Mouse (Mus musculus) CH12.LX (cell line): ENCODE results near the gene Psmf1. TPM values are rescaled to one million over a fixed set of nuclear protein-coding genes. Genes with fewer than 3 reads are reported as not detected.

Experiments
- DNase-seq: peaks from one replicate; pipeline ENCODE4 v3.0.0-alpha.2; 2013; ENCODE audit errors: extremely low read depth
- H3K27ac ChIP-seq: 2 replicates; pipeline ENCODE4 v1.5.1; 2012; ENCODE audit warnings: low read depth, mild to moderate bottlenecking, control low read depth, moderate library complexity; ENCODE audit not compliant: insufficient read depth
- H3K27me3 ChIP-seq: replicated peaks from 2 replicates; pipeline ENCODE3; 2012; ENCODE audit warnings: inconsistent platforms
- H3K36me3 ChIP-seq, 2 experiments: replicated peaks in 1 of 2; 2 replicates each; pipeline versions ENCODE3 to v1.6.1; 2012; ENCODE audit warnings: inconsistent platforms in 1 of 2, low read length in 1 of 2, mild to moderate bottlenecking in 1 of 2, mixed read lengths in 1 of 2, moderate library complexity in 1 of 2; ENCODE audit not compliant: control insufficient read depth in 1 of 2, insufficient read depth in 1 of 2
- H3K4me1 ChIP-seq, 2 experiments: 2 replicates each; pipeline ENCODE4 v1.6.1; 2012; ENCODE audit warnings: inconsistent platforms in 1 of 2, moderate library complexity in 1 of 2; ENCODE audit not compliant: insufficient read depth in 2 of 2, control insufficient read depth in 1 of 2
- H3K4me2 ChIP-seq: 2 replicates; pipeline ENCODE4 v1.6.1; 2012; ENCODE audit warnings: low read depth, mild to moderate bottlenecking, control low read depth; ENCODE audit not compliant: poor library complexity, insufficient read depth, severe bottlenecking
- H3K4me3 ChIP-seq, 3 experiments: fragments of 150-350 bp in 1 of 3; sonication (generic) in 1 of 3; replicated peaks in 1 of 3; 2 replicates each; pipeline versions ENCODE3 to v1.5.1; 2011 to 2012; ENCODE audit warnings: low read depth in 2 of 3, low read length in 2 of 3, mild to moderate bottlenecking in 2 of 3, moderate library complexity in 2 of 3, control low read depth in 1 of 3, improper control_type of control experiment in 1 of 3, inconsistent platforms in 1 of 3, mixed read lengths in 1 of 3; ENCODE audit not compliant: poor library complexity in 1 of 3
- H3K79me2 ChIP-seq: replicated peaks from 2 replicates; pipeline ENCODE4 v1.6.1; 2012; ENCODE audit warnings: mild to moderate bottlenecking, moderate library complexity; ENCODE audit not compliant: control insufficient read depth, poor library complexity, insufficient read depth, severe bottlenecking; ENCODE audit errors: extremely low read depth
- H3K9ac ChIP-seq: 2 replicates; pipeline ENCODE4 v1.6.1; 2012; ENCODE audit warnings: low read depth, mild to moderate bottlenecking, control low read depth, moderate library complexity; ENCODE audit not compliant: insufficient read depth
- H3K9me3 ChIP-seq: replicated peaks from 2 replicates; pipeline ENCODE3; 2012; ENCODE audit warnings: low read length, inconsistent platforms, mixed read lengths
- E2F4 ChIP-seq: IDR thresholded peaks from 2 replicates; pipeline ENCODE4 v1.6.1; 2011; ENCODE audit warnings: low read depth, low read length, improper control_type of control experiment; ENCODE audit not compliant: insufficient replicate concordance
- HCFC1 ChIP-seq: IDR thresholded peaks from 2 replicates; pipeline ENCODE4 v1.6.1; 2012; ENCODE audit warnings: low read depth, mild to moderate bottlenecking, inconsistent platforms, low read length, improper control_type of control experiment
- IRF4 ChIP-seq: IDR thresholded peaks from 2 replicates; pipeline ENCODE4 v1.6.1; 2014; ENCODE audit warnings: low read depth, mild to moderate bottlenecking, inconsistent platforms, low read length, improper control_type of control experiment
- JUN ChIP-seq: IDR thresholded peaks from 2 replicates; pipeline ENCODE4 v1.6.1; 2011; ENCODE audit warnings: low read depth, mild to moderate bottlenecking, low read length, improper control_type of control experiment, moderate library complexity; ENCODE audit not compliant: insufficient read depth
- JUND ChIP-seq: conservative IDR thresholded peaks from 2 replicates; pipeline ENCODE4 v1.6.1; 2011; ENCODE audit warnings: low read depth, low read length, improper control_type of control experiment
- MAX ChIP-seq: IDR thresholded peaks from 2 replicates; pipeline ENCODE4 v1.6.1; 2011; ENCODE audit warnings: low read length, improper control_type of control experiment
- MXI1 ChIP-seq: IDR thresholded peaks from 2 replicates; pipeline ENCODE4 v1.6.1; 2011; ENCODE audit warnings: mild to moderate bottlenecking, low read depth, low read length, improper control_type of control experiment
- MYC ChIP-seq: IDR thresholded peaks from 2 replicates; pipeline ENCODE4 v1.6.1; 2011; ENCODE audit warnings: low read depth, mild to moderate bottlenecking, improper control_type of control experiment, low read length
- NELFE ChIP-seq: IDR thresholded peaks from 2 replicates; pipeline ENCODE4 v1.6.1; 2011; ENCODE audit warnings: low read depth, low read length, improper control_type of control experiment
- NRF1 ChIP-seq: IDR thresholded peaks from 2 replicates; pipeline ENCODE4 v1.6.1; 2014; ENCODE audit warnings: low read depth, mild to moderate bottlenecking, inconsistent platforms, low read length, improper control_type of control experiment, moderate library complexity
- POLR2A ChIP-seq: IDR thresholded peaks from 2 replicates; pipeline ENCODE4 v1.6.1; 2011; ENCODE audit warnings: low read depth, mild to moderate bottlenecking, improper control_type of control experiment, low read length
- POLR2AphosphoS2 ChIP-seq: IDR thresholded peaks from 2 replicates; pipeline ENCODE4 v1.6.1; 2011; ENCODE audit warnings: low read depth, low read length, improper control_type of control experiment
- RAD21 ChIP-seq: IDR thresholded peaks from 2 replicates; pipeline ENCODE4 v1.6.1; 2011; ENCODE audit warnings: low read depth, mild to moderate bottlenecking, low read length, improper control_type of control experiment, moderate library complexity
- RCOR1 ChIP-seq: conservative IDR thresholded peaks from 2 replicates; pipeline ENCODE4 v1.6.1; 2012; ENCODE audit warnings: low read depth, mild to moderate bottlenecking, inconsistent platforms, low read length, improper control_type of control experiment
- SIN3A ChIP-seq: IDR thresholded peaks from 2 replicates; pipeline ENCODE4 v1.6.1; 2012; ENCODE audit warnings: low read length, improper control_type of control experiment, inconsistent platforms
- SMC3 ChIP-seq: IDR thresholded peaks from 2 replicates; pipeline ENCODE4 v1.6.1; 2011; ENCODE audit warnings: low read depth, low read length, improper control_type of control experiment
- TCF12 ChIP-seq: IDR thresholded peaks from 2 replicates; pipeline ENCODE4 v1.6.1; 2014; ENCODE audit warnings: low read depth, mild to moderate bottlenecking, inconsistent platforms, low read length, improper control_type of control experiment
- USF1 ChIP-seq: IDR thresholded peaks from 2 replicates; pipeline ENCODE4 v1.6.1; 2014; ENCODE audit warnings: low read depth, mild to moderate bottlenecking, inconsistent platforms, low read length, improper control_type of control experiment
- USF2 ChIP-seq: conservative IDR thresholded peaks from 2 replicates; pipeline ENCODE4 v1.6.1; 2011; ENCODE audit warnings: low read depth, low read length, improper control_type of control experiment
- ZC3H11A ChIP-seq: IDR thresholded peaks from 2 replicates; pipeline ENCODE4 v1.6.1; 2012; ENCODE audit warnings: low read depth, mild to moderate bottlenecking, inconsistent platforms, low read length, improper control_type of control experiment
- ZNF384 ChIP-seq: IDR thresholded peaks from 2 replicates; pipeline ENCODE4 v1.6.1; 2012; ENCODE audit warnings: low read depth, low read length, improper control_type of control experiment, inconsistent platforms
- dilution Hi-C: fragments of 300-500 bp; cut with MboI; formaldehyde crosslinking; loops from 2 replicates; pipeline ENCODE4 v1.14.3; 2020; ENCODE audit warnings: low sequenced_read_pairs; ENCODE audit not compliant: extremely low pct_unique_long_range_greater_than_20kb, extremely low pct_ligation_motif_present
- in situ Hi-C: fragments of 300-500 bp; cut with MboI; formaldehyde crosslinking; loops from 3 replicates; pipeline ENCODE4 v1.14.3; 2019; ENCODE audit warnings: low sequenced_read_pairs, low pct_ligation_motif_present, low pct_unique_long_range_greater_than_20kb, mixed read lengths
- polyA plus RNA-seq: library from polyadenylated mRNA; unstranded; fragments of >175 nt; gene quantifications from 2 replicates; pipeline ENCODE4 v1.2.1, GENCODE M21; 2012; ENCODE audit warnings: low read depth; ENCODE audit not compliant: insufficient read length
- total RNA-seq, 2 experiments: library from RNA; depleted of rRNA; stranded (reverse); fragments of 300-350 nt in 1 of 2; fragments of >200 nt in 1 of 2; gene quantifications; 2 replicates each; pipeline ENCODE4 v1.2.3; 2012 to 2014

The Psmf1 gene
- total and polyA plus RNA-seq, 3 experiments: 29.5 to 59.7 (median 32.5) TPM

DNA sequence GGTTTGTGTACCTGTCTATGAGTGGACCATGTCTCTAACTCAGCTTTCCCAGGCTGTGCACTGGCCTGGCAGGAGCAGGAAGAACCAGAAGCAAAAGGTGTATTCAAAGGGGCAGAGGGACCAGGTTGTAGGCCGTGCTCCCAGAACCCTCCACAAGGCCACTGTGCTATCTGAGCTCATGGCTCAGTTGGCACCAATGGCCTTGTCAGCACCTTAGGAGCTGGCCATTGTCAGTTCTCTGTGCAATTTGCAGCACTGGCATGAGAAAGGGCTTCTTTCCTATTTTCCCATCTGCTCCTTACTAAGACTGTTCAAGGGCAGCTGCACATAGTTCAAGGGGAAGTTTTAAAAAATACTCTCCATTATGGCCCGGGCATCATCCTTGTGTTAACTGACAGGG, 20.6 kb upstream of the Psmf1 start:
- TF ChIP-seq NELFE: no peak
- no peak for TF ChIP-seq MAX
- TF ChIP-seq RAD21: no peak
- TF ChIP-seq SIN3A: no peak
- no peak for TF ChIP-seq SMC3
- TF ChIP-seq JUN: no peak
- TF ChIP-seq HCFC1: no peak
- TF ChIP-seq, all 38 proteins: peak for 0
- in situ Hi-C loops: no loop called here

DNA sequence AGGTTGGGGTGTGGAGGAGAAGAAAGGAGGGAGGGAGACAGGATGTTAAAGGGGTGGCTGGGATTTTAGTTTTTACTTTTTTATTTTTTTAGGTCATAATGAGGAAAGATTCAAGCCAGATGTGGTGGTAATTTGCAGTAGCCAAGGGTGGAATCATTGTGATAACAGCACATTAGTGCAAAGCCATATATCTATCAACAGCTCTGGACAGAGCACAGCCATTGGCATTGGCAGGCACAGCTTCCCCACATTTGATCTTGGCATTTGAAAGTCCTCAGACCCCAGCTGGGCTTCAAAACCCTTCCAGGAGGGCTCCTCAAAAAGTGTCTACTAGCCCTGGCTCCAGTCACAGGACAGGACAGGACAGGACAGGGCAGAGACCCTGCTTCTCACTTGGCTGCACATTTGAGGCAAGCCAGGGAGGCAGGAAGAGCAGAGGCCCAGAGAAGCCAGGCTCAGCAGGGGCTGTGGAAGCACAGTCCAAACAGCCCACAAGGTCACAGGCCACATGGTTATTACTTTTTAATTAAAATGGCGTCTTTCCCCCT, 14.9 kb upstream of the Psmf1 start:
- Histone ChIP-seq H3K9ac (no peak overlapping the region), H3K79me2 (no peaks in the 10 kb centered on the region), H3K36me3 (no peaks in the 10 kb centered on the region), H3K9me3 (no peaks in the 10 kb centered on the region), H3K4me1 (peaks cover 3 to 13% of the 10 kb centered on the region in 2 experiments; a peak in 3 of 4 replicates), H3K27ac (no peak overlapping the region), H3K4me3 (no peak overlapping the region), H3K27me3 (peaks cover 20% of the 10 kb centered on the region), H3K4me2 (no peak overlapping the region)
- no peak for DNase-seq
- no peak for TF ChIP-seq USF1
- no peak for TF ChIP-seq E2F4
- TF ChIP-seq NELFE: no peak
- no peak for TF ChIP-seq MXI1
- no peak for TF ChIP-seq NRF1
- no peak for TF ChIP-seq USF2
- TF ChIP-seq RAD21: no peak
- no peak for TF ChIP-seq ZNF384
- TF ChIP-seq POLR2AphosphoS2: no peak
- TF ChIP-seq TCF12: no peak
- no peak for TF ChIP-seq RCOR1
- TF ChIP-seq POLR2A: no peak
- no peak for TF ChIP-seq ZC3H11A
- no peak for TF ChIP-seq JUND
- no peak for TF ChIP-seq IRF4
- no peak for TF ChIP-seq MYC
- no peak for TF ChIP-seq SMC3
- dilution Hi-C loops (no loop called here), in situ Hi-C loops (no loop called here)

More for the DNA sequence above, 20.6 kb upstream of the Psmf1 start:
- dilution Hi-C loops: no loop called here
- H3K27ac ChIP-seq: no peak overlapping the region
- no peaks in the 10 kb centered on the region for H3K36me3 ChIP-seq
- H3K4me1 ChIP-seq: peaks cover 6 to 9% of the 10 kb centered on the region in 2 experiments; a peak in 3 of 4 replicates
- no peak overlapping the region for H3K9ac ChIP-seq
- H3K4me3 ChIP-seq: no peak overlapping the region
- no peak overlapping the region for H3K4me2 ChIP-seq
- peaks cover 13% of the 10 kb centered on the region for H3K27me3 ChIP-seq
- no peaks in the 10 kb centered on the region for H3K9me3 ChIP-seq
- no peak for DNase-seq
- no peaks in the 10 kb centered on the region for H3K79me2 ChIP-seq
